Mouse (Mus musculus) inflammation-experienced regulatory T-cells, adult 16 weeks (primary cell): ENCODE data around the gene BC004004. TPM values are rescaled to one million over a fixed set of nuclear protein-coding genes. Genes with fewer than 3 reads are reported as not detected.

ENCODE experiments used
- polyA plus RNA-seq: library from polyadenylated mRNA; unstranded; fragments of 100-300 nt; shearing (Covaris generic); gene quantifications from one replicate; pipeline ENCODE4 v1.2.1, GENCODE M21; 2017

BC004004 gene
- polyA plus RNA-seq: 151 TPM

DNA sequence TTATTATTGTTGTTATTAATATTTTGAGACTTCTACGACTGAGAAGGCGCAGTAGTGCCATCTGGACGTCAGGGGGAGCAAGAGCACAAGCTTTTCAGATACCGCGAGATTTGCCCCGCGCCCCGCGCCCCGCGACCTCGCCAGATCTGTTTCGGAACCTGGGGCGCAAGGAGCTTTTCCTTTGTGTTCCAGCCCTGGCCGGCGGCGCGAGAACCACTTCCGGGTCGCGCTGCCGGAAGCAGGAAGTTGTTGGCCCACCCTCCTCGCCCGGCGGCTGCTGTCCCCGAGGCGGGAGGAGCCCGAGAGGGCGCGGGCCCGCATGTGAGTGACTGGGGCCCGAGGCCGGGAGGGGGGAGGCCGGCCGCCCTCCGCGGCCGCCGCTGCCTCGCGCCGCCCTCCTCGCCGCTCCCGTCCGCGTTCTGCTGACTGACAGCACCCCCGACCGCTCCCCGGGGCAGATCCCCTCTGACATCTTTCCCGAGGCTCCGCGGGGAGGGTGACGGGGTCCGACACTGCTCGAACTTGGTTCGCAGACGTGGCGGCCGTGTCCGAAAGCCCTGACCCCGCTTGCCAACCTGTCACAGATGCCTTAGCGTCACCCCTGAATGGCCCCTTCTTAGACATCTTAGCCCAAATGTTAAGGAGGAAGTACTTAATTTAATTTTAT, at the start of gene BC004004:
Gene BC004004 (plus strand): TSS at position 107 of the 667 bp plus-strand sequence.

DNA sequence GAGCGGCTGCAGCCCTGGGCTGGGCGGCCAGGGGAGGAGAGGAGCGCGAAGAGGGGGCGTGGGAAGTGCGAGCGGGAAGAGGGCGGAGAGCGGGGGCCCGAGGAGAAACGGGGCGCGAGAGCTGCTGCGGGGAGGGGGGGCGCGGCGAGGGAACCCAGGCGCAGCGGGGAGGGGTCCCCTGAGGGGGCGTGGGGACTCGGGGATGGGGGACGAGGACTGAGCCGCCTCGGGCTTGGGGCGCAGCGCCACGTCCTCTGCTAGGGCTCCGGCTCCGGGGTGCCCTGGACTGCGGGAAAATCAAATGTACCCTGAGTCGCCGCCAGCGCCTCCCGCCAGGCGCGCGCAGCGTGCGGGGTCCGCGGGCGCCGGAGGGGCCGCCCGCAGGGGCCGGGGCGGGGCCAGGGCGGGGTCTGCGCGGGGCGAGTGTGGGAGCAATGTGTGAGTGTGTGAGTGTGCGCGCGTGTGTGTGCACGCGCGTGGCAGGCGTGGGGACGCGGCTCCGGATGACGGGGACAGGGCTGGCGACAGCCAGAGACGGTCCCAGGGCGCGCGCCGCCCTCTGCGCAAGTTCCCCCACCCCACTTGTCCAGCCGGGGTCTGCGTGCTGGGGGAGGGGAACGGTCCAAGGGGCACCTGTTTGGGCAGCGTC, 30.7 kb upstream of the BC004004 start, which contains the start of gene Cpne5:
Gene Cpne5 (minus strand): TSS at position 396 of the 649 bp plus-strand sequence.

GRCm38 (mm10) chr17:29263840-29264633, 4.6 kb upstream of the BC004004 start, which contains the start of gene Ppil1:
Ppil1 (minus strand) TSS chr17:29264186.

DNA sequence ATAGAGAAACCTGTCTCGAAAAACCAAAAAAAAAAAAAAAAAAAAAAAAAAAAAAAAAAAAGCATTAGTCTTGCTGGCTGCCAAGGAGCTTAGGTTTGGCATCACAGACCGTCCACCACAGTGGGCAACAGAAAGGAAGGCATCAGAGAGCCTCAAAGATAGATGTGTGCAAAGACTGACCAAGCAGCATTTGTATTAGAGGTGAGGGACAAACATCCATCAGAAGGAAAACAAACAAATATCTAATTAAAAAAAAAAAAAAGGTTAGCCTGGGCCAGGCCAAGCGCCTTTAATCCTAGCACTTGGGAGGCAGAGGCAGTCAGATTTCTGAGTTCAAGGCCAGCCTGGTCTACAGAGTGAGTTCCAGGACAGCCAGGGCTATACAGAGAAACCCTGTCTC, 48.8 kb downstream of the BC004004 start, which contains the start of gene Pi16:
Gene Pi16 (plus strand): TSS at position 301 of the 400 bp plus-strand sequence.

DNA sequence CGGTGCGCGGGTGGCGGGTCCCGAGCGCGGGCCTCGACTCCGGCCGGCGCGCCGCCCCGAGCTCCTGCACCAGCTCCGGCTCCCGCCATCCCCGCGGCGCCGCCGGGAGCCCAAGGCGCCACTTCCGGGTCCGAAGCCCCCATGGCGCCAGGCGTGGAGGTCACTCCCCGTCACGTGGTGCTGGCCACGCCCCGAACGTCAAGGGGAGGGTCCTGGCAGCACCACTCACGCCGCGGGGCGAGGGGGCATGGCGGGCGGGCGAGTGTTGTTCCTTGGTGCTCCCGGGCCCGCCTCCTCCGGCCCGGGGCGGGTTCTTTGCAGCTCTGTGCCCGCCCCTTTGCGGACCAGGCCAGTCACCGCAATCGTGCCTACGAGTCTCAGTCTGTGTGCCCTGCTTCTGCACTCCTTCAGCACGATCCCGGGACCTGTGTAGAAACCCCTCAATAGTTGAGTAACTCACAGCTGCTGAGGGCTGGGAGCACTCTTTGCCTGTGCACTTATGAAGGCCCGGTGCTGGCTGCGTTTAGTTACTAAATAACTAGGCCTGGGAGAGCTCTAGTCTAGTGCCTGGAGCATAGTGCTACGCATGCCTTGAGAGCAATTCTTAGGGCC, 79.2 kb downstream of the BC004004 start, which contains the start of gene Mtch1:
Gene Mtch1 (minus strand): TSS at position 290 of the 612 bp plus-strand sequence.

GRCm38 (mm10) chr17:29360761-29361221, 92.2 kb downstream of the BC004004 start, which contains the start of gene Fgd2:
Fgd2 (plus strand) TSS chr17:29360914.

Other genes starting within 250 kb of the BC004004 start
- gene Srsf3, start 236.2 kb upstream of the BC004004 start, polyA plus RNA-seq: 589 TPM
- 3.9 TPM for gene Cdkn1a, start 177.8 kb upstream of the BC004004 start, polyA plus RNA-seq
- not detected for gene Rab44, start 154.6 kb upstream of the BC004004 start, polyA plus RNA-seq
- 1.1 TPM for gene Cpne5, start 30.6 kb upstream of the BC004004 start, polyA plus RNA-seq
- gene Ppil1, start 4.6 kb upstream of the BC004004 start, polyA plus RNA-seq: 98.4 TPM
- gene Pi16, start 48.9 kb downstream of the BC004004 start, polyA plus RNA-seq: not detected
- gene Mtch1, start 79.1 kb downstream of the BC004004 start, polyA plus RNA-seq: 4.8 TPM
- gene Fgd2, start 92.1 kb downstream of the BC004004 start, polyA plus RNA-seq: 3.1 TPM
- 34.1 TPM for gene Pim1, start 222.0 kb downstream of the BC004004 start, polyA plus RNA-seq